Mouse (Mus musculus) macrophage (primary cell): ENCODE measurements around the gene Psme1. TPM values are rescaled to one million over a fixed set of nuclear protein-coding genes. Genes with fewer than 3 reads are reported as not detected.

ENCODE experiments used
- H3K27ac ChIP-seq: fragments of 350-480 bp; formaldehyde crosslinking; 2 replicates; pipeline ENCODE4 v1.9.0; 2021
- H3K36me3 ChIP-seq: fragments of 350-480 bp; formaldehyde crosslinking; 2 replicates; pipeline ENCODE4 v1.9.0; 2021; ENCODE audit errors: inconsistent target
- H3K4me3 ChIP-seq: fragments of 350-480 bp; formaldehyde crosslinking; 2 replicates; pipeline ENCODE4 v1.9.0; 2021; ENCODE audit errors: inconsistent target
- H3K79me2 ChIP-seq: fragments of 350-480 bp; formaldehyde crosslinking; 2 replicates; pipeline ENCODE4 v1.9.0; 2021; ENCODE audit errors: inconsistent target
- WGBS: methylation state at CpG from one replicate; pipeline ENCODE4 v1.1.7; 2026; ENCODE audit warnings: inconsistent platforms; ENCODE audit not compliant: missing documents; 5-methylcytosine and 5-hydroxymethylcytosine counted together
- polyA plus RNA-seq: library from polyadenylated mRNA; stranded (reverse); fragments of 250-400 nt; gene quantifications from 3 replicates; pipeline ENCODE4 v1.2.4, GENCODE M21; 2018; ENCODE audit warnings: inconsistent platforms

Gene Psme1
- polyA plus RNA-seq, 1 experiment from 2014 or later: 292 TPM

- Histone ChIP-seq H3K27ac (no peak overlapping the region), H3K36me3 (peaks cover 61% of the 10 kb centered on the region; the same call in 1 of the 2 replicates), H3K79me2 (no peaks in the 10 kb centered on the region), H3K4me3 (no peak overlapping the region)
- 96% methylated on average over 27 of the region's 27 CpGs for WGBS
These were observed 50.3 kb downstream of the Psme1 start for GRCm38 (mm10) chr14:55628077-55628827.

- peaks cover 67% of the 10 kb centered on the region; the same call in 1 of the 2 replicates for H3K36me3 ChIP-seq
- H3K79me2 ChIP-seq: no peaks in the 10 kb centered on the region
- H3K27ac ChIP-seq: no peak overlapping the region
- WGBS: 62% methylated on average over 4 of the region's 5 CpGs
- H3K4me3 ChIP-seq: no peak overlapping the region
These were observed 51.4 kb downstream of the Psme1 start for GRCm38 (mm10) chr14:55629312-55629711.

Other genes starting within 250 kb of the Psme1 start
- 25.0 to 28.5 TPM (median 26.3 TPM) in 3 replicates for gene Dhrs4, start 99.4 kb upstream of the Psme1 start, polyA plus RNA-seq
- gene Carmil3, start 87.5 kb upstream of the Psme1 start, polyA plus RNA-seq: 0.04 to 0.05 TPM in 2 of 3 replicates, not detected in the other
- not detected in 3 replicates for gene Cpne6, start 67.7 kb upstream of the Psme1 start, polyA plus RNA-seq
- not detected in 3 replicates for gene Nrl, start 53.1 kb upstream of the Psme1 start, polyA plus RNA-seq
- gene Pck2, start 37.9 kb upstream of the Psme1 start, polyA plus RNA-seq: 5.9 to 15.5 TPM (median 7.9 TPM) in 3 replicates
- 44.4 to 59.1 TPM (median 44.6 TPM) in 3 replicates for gene Dcaf11, start 18.1 kb upstream of the Psme1 start, polyA plus RNA-seq
- 0.86 TPM in 1 of 3 replicates, not detected in the others for gene A730061H03Rik, start 17.7 kb upstream of the Psme1 start, polyA plus RNA-seq
- gene Fitm1, start 2.5 kb upstream of the Psme1 start, polyA plus RNA-seq: not detected in 3 replicates
- 11.9 to 22.1 TPM (median 17.9 TPM) in 3 replicates for gene Emc9, start 7.2 kb downstream of the Psme1 start, polyA plus RNA-seq
- gene Psme2, start 13.0 kb downstream of the Psme1 start, polyA plus RNA-seq: 172 to 350 TPM (median 300 TPM) in 3 replicates
- 16.3 to 31.6 TPM (median 19.7 TPM) in 3 replicates for gene Rnf31, start 13.6 kb downstream of the Psme1 start, polyA plus RNA-seq
- 57.2 to 69.1 TPM (median 61.1 TPM) in 3 replicates for gene Irf9, start 25.4 kb downstream of the Psme1 start, polyA plus RNA-seq
- gene Rec8, start 39.9 kb downstream of the Psme1 start, polyA plus RNA-seq: not detected in 3 replicates
- gene Ipo4, start 57.8 kb downstream of the Psme1 start, polyA plus RNA-seq: 18.4 to 47.7 TPM (median 21.3 TPM) in 3 replicates
- 0.29 to 1.2 TPM (median 1.1 TPM) in 3 replicates for gene Gm49378, start 59.8 kb downstream of the Psme1 start, polyA plus RNA-seq
- gene Tm9sf1, start 65.7 kb downstream of the Psme1 start, polyA plus RNA-seq: 35.2 to 63.2 TPM (median 58.1 TPM) in 3 replicates
- gene Tssk4, start 72.1 kb downstream of the Psme1 start, polyA plus RNA-seq: 0.34 TPM in 1 of 3 replicates, not detected in the others
- gene Mdp1, start 82.4 kb downstream of the Psme1 start, polyA plus RNA-seq: 25.4 to 29.3 TPM (median 26.3 TPM) in 3 replicates
- gene Gmpr2, start 93.8 kb downstream of the Psme1 start, polyA plus RNA-seq: 27.4 to 36.4 TPM (median 34.4 TPM) in 3 replicates
- gene Nedd8, start 94.0 kb downstream of the Psme1 start, polyA plus RNA-seq: 136 to 262 TPM (median 187 TPM) in 3 replicates
- gene Tinf2, start 103.7 kb downstream of the Psme1 start, polyA plus RNA-seq: 9.0 to 10.5 TPM (median 10.4 TPM) in 3 replicates
- gene Tgm1, start 135.8 kb downstream of the Psme1 start, polyA plus RNA-seq: 1.2 to 4.3 TPM (median 3.6 TPM) in 3 replicates
- 7.5 to 16.7 TPM (median 12.4 TPM) in 3 replicates for gene Rabggta, start 144.1 kb downstream of the Psme1 start, polyA plus RNA-seq
- gene Dhrs1, start 167.6 kb downstream of the Psme1 start, polyA plus RNA-seq: 63.5 to 108 TPM (median 106 TPM) in 3 replicates
- 9.3 to 22.6 TPM (median 12.9 TPM) in 3 replicates for gene Nop9, start 167.6 kb downstream of the Psme1 start, polyA plus RNA-seq
- gene Cideb, start 180.3 kb downstream of the Psme1 start, polyA plus RNA-seq: 0.22 to 0.72 TPM (median 0.41 TPM) in 3 replicates
- gene Ltb4r2, start 183.3 kb downstream of the Psme1 start, polyA plus RNA-seq: 0.10 TPM in 1 of 3 replicates, not detected in the others
- 0.25 to 0.33 TPM (median 0.32 TPM) in 3 replicates for gene Ltb4r1, start 187.8 kb downstream of the Psme1 start, polyA plus RNA-seq
- gene Adcy4, start 206.0 kb downstream of the Psme1 start, polyA plus RNA-seq: 0.04 to 0.07 TPM in 2 of 3 replicates, not detected in the other
- 11.7 to 24.6 TPM (median 17.7 TPM) in 3 replicates for gene Ripk3, start 210.7 kb downstream of the Psme1 start, polyA plus RNA-seq
- not detected in 3 replicates for gene Nfatc4, start 245.0 kb downstream of the Psme1 start, polyA plus RNA-seq